Mouse (Mus musculus): ENCODE measurements around the gene Kdm2a.
"Not testable (repeated sequence)": the region's sequence is repeated elsewhere in the genome, so short reads cannot be mapped to it uniquely, and the experiment has no call there.

The Kdm2a gene

DNA sequence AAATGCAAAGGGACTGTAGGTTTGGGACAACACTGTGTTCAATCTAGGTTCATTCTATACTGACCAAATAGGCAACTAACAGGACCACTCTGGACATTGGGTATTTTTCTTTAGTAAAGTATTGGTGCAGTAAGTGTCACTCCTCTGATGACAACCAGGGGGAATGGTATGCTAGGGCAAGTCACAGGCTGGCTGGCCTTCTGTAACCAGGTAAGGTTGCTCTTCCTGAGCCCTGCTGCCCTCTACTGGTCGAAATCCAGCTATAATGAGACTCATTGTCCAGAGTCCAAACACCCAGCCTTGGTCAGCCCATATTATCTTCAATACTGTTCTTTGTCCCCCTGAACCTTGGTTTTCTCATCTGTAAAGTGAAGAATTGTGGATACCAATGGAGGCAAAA lies 19.1 kb upstream of the Kdm2a start:
- DNase-seq (ENCODE audit: low spot score in 2 of 2) = peak in 1 of 2 experiments; percentile 28

GRCm38 (mm10) chr19:4414631-4415030 lies 16.5 kb upstream of the Kdm2a start:
- DNase-seq (ENCODE audit: low spot score in 2 of 2) = no peak

- no peak for DNase-seq (ENCODE audit: low spot score in 2 of 2)
These were observed 11.0 kb upstream of the Kdm2a start for GRCm38 (mm10) chr19:4409062-4409461.

GRCm38 (mm10) chr19:4404840-4405239 lies 6.8 kb upstream of the Kdm2a start:
- DNase-seq (ENCODE audit: low spot score in 2 of 2) = no peak

GRCm38 (mm10) chr19:4398959-4399358 lies 874 bp upstream of the Kdm2a start:
- no peak for DNase-seq (ENCODE audit: low spot score in 2 of 2)

- no peak for DNase-seq (ENCODE audit: low spot score in 2 of 2)
These were observed 504 bp upstream of the Kdm2a start for GRCm38 (mm10) chr19:4398630-4398948.

DNA sequence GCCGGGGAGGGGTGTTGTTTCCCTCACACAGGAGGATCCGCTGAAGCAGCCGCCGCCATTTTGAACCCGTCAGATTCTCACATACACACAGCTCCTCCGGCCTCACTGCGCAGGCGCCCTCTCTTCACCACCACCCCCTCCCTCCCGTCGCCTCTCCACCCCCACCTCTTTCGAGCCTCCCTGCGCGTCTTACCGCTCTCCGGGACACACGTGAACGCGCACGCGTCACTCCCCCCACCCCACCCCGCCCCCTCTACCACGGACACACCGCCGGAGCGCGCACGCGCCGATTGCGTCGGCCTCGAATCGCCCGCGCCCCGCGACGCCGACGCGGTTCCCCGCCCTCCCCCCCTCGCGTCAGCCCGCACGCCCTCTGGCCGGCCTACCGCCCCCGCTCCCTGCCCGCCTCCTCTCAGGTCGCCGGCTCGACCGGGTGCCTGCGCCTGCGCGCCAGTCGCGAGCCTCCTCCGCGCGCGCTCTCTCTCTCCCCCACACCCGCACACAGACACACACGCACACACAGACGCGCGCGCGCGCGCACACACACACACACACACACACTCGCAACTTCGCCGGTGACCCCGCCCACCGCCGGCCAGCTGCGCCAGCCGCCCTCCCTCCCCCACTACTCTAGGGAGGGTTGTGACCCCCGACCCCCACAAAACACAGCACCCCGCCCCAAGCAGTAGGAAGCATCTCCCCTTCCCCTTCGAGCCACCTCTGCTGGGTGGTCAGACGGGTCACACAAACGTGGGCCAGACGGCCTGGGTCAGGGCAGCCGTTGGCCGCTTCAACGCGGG lies 887 bp downstream of the Kdm2a start:
- DNase-seq (ENCODE audit: low spot score in 2 of 2) = peak; percentile 88 to 90

DNA sequence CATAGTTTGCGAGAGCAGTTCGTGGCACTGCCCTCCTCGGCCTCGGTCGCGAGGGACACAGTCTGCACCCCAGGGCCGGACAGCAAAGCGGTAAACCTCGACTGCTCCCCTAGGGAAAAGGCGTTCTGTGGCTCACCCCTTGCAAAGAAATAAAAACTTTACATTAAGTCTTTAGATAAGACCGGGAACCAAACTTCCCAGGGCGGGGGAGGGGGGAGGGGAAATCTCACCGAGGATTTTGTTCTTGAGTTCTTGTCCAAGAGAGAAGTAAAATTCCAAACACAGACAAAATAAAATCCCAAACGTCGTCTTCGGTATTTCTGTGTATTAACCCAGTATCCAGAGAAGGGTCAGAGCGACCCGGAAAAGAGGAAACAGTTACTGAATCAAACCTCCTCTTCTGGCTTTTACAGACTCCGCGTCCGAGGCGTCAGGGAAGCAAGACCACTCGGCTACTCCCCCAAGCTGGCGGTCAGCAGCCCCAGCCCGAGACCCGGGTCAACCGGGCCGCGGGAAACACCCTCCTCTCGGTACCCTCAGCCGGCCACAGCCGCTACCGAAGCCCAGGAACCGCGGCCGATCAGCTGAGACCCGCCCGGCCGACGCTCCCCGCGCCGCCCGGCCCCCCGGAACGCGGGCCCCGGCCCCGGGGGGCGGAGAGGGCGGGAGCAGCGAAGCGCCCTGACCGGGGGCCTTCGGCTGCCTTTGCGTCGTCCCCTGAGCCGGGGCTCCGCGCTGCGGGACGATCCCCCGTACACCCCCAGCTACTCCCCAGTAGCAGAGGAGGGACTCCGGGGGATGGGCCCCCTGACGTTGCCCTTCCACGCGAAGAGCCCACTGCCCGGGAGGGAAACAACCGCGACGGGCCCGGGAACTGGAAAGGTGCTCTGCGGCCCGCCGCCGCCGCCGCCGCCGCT lies 1.7 kb downstream of the Kdm2a start:
- peak in 1 of 2 experiments; percentile 25 for DNase-seq (ENCODE audit: low spot score in 2 of 2)

- DNase-seq (ENCODE audit: low spot score in 2 of 2) = no peak
These were observed 10.8 kb downstream of the Kdm2a start for GRCm38 (mm10) chr19:4387276-4387675.

DNA sequence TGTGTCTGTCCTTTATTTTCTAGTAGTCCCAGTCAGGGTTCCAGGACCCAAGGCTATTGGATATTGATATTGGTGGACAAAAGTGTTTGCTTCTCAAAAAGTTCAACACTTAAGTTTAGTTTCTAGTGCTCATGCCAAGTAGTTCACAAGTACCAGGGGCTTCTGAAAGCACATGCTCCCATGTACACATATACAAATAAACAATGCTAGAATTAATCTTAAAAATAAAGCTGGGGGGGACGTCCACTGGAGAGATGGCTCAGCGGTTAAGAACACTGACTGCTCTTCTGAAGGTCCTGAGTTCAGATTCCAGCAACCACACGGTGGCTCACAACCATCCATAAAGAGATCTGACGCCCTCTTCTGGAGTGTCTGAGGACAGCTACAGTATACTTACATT lies 13.1 kb downstream of the Kdm2a start:
- DNase-seq (ENCODE audit: low spot score in 2 of 2) = no peak

- DNase-seq (ENCODE audit: low spot score in 2 of 2) = no peak
These were observed 13.8 kb downstream of the Kdm2a start for GRCm38 (mm10) chr19:4384322-4384721.

GRCm38 (mm10) chr19:4383306-4383705 lies 14.8 kb downstream of the Kdm2a start:
- DNase-seq (ENCODE audit: low spot score in 2 of 2) = no peak

GRCm38 (mm10) chr19:4382303-4382702 lies 15.8 kb downstream of the Kdm2a start:
- not testable (repeated sequence) for DNase-seq (ENCODE audit: low spot score in 2 of 2)

GRCm38 (mm10) chr19:4370656-4371055 lies 27.4 kb downstream of the Kdm2a start:
- no peak for DNase-seq (ENCODE audit: low spot score in 2 of 2)

- DNase-seq (ENCODE audit: low spot score in 2 of 2) = no peak
These were observed 27.8 kb downstream of the Kdm2a start for GRCm38 (mm10) chr19:4370254-4370653.

GRCm38 (mm10) chr19:4349455-4349854 lies 48.6 kb downstream of the Kdm2a start:
- DNase-seq (ENCODE audit: low spot score in 2 of 2) = no peak

- DNase-seq (ENCODE audit: low spot score in 2 of 2) = no peak
These were observed 51.6 kb downstream of the Kdm2a start for GRCm38 (mm10) chr19:4346479-4346878.

- no peak for DNase-seq (ENCODE audit: low spot score in 2 of 2)
These were observed 59.9 kb downstream of the Kdm2a start for GRCm38 (mm10) chr19:4338162-4338561.

- DNase-seq (ENCODE audit: low spot score in 2 of 2) = peak; percentile 86 to 87
These were observed 64.3 kb downstream of the Kdm2a start for GRCm38 (mm10) chr19:4333791-4334190.

GRCm38 (mm10) chr19:4333100-4333775 lies 64.8 kb downstream of the Kdm2a start:
- DNase-seq (ENCODE audit: low spot score in 2 of 2) = no peak

GRCm38 (mm10) chr19:4332653-4333052 lies 65.4 kb downstream of the Kdm2a start:
- DNase-seq (ENCODE audit: low spot score in 2 of 2) = peak in 1 of 2 experiments; percentile 36

GRCm38 (mm10) chr19:4331273-4331672 lies 66.8 kb downstream of the Kdm2a start:
- no peak for DNase-seq (ENCODE audit: low spot score in 2 of 2)

Measured in frontal cortex, postnatal 14 days (tissue).